Mouse (Mus musculus) testis, adult 10 weeks (tissue): ENCODE measurements around the gene Gm44503. TPM values are rescaled to one million over a fixed set of nuclear protein-coding genes. Genes with fewer than 3 reads are reported as not detected.

Source experiments
- polyA plus RNA-seq: library from polyadenylated mRNA; stranded (reverse); fragments of 350-450 nt; fragmentation: Illumina TruSeq; extraction: RNeasy Lipid Tissue Mini Kit (QIAGEN cat#74804); gene quantifications from one replicate; pipeline ENCODE4 v1.2.3, GENCODE M21; 2014; ENCODE audit warnings: low read depth, low replicate concordance

Gm44503 gene
- polyA plus RNA-seq, result not detected

GRCm38 (mm10) chr9:72958521-72959450 is at the start of gene Gm44503, which contains the start of gene Dyx1c1:
TSS of gene Gm44503 (plus strand) at chr9:72958852.
TSS of gene Dyx1c1 (plus strand) at chr9:72958785.

GRCm38 (mm10) chr9:72925021-72925934 is 33.4 kb upstream of the Gm44503 start, which contains the start of gene Pygo1:
TSS of gene Pygo1 (plus strand) at chr9:72925645.

GRCm38 (mm10) chr9:72985250-72986220 is 26.9 kb downstream of the Gm44503 start, which contains the start of the genes Ccpg1os and Ccpg1:
TSS of gene Ccpg1os (minus strand) at chr9:72985382.
TSS of gene Ccpg1 (plus strand) at chr9:72985429.

GRCm38 (mm10) chr9:73040080-73040479 is 81.4 kb downstream of the Gm44503 start, which contains the start of gene Pigb:
TSS of gene Pigb (minus strand) at chr9:73040378.

GRCm38 (mm10) chr9:73044146-73045079 is 85.8 kb downstream of the Gm44503 start, which contains the start of gene Rab27a:
TSS of gene Rab27a (plus strand) at chr9:73044854.

Other genes starting within 250 kb of the Gm44503 start
- gene Prtg, start 152.0 kb upstream of the Gm44503 start, polyA plus RNA-seq, result 0.38 TPM
- gene Pygo1, start 33.2 kb upstream of the Gm44503 start, polyA plus RNA-seq, result 1.5 TPM
- 44.3 TPM for gene Dyx1c1, start 67 bp upstream of the Gm44503 start, polyA plus RNA-seq
- gene Ccpg1os, start 26.5 kb downstream of the Gm44503 start, polyA plus RNA-seq, result 235 TPM
- gene Ccpg1, start 26.6 kb downstream of the Gm44503 start, polyA plus RNA-seq, result 142 TPM
- 4.3 TPM for gene Pigb, start 81.5 kb downstream of the Gm44503 start, polyA plus RNA-seq
- 22.6 TPM for gene Rab27a, start 86.0 kb downstream of the Gm44503 start, polyA plus RNA-seq
- gene Khdc3, start 143.0 kb downstream of the Gm44503 start, polyA plus RNA-seq, result 0.22 TPM
- not detected for gene Gm20509, start 143.6 kb downstream of the Gm44503 start, polyA plus RNA-seq
- gene Rsl24d1, start 154.6 kb downstream of the Gm44503 start, polyA plus RNA-seq, result 47.3 TPM